Mouse (Mus musculus): ENCODE data around the gene Etfdh.

GRCm38 (mm10) chr3:79590863-79591792 is 38.2 kb downstream of the Etfdh start, which contains the start of gene Ppid:
- no peak for TF ChIP-seq GATA1 (IDR thresholded peaks at IDR 0.05; ENCODE audit: borderline replicate concordance, low read length)
- TF ChIP-seq FLI1 (IDR thresholded peaks at IDR 0.05; ENCODE audit: low read length), result peak; percentile 95

All from megakaryocyte, embryonic 14.5 days (primary cell).